Mouse (Mus musculus) ovary, adult 18-20 months (tissue): Measurements from ENCODE around the gene Fam20b.

ENCODE experiments used
- DNase-seq: peaks from one replicate; pipeline ENCODE4 v3.0.0; 2022; ENCODE audit warnings: low spot score, mixed read lengths

The Fam20b gene

GRCm38 (mm10) chr1:156633095-156633494, 85.8 kb downstream of the Fam20b start:
- no peak for DNase-seq

- no peak for DNase-seq
Measured at GRCm38 (mm10) chr1:156630965-156631364, 87.9 kb downstream of the Fam20b start.

GRCm38 (mm10) chr1:156629984-156630383, 88.9 kb downstream of the Fam20b start:
- no peak for DNase-seq
